Mouse (Mus musculus) bone marrow macrophage, adult 2 months (primary cell): ENCODE measurements at regions not wholly inside any gene's neighbourhood (a gene's known extent, or its start where the extent isn't known, plus 50 kb on each side); places are given as distances from the start of the nearest gene placed in this dataset.

ENCODE experiments used
- CTCF ChIP-seq: IDR thresholded peaks from 2 replicates; pipeline ENCODE4 v1.5.1; 2012; ENCODE audit warnings: low read depth, mild to moderate bottlenecking, low read length, moderate library complexity
- POLR2A ChIP-seq: IDR thresholded peaks from 2 replicates; pipeline ENCODE4 v1.6.1; 2012; ENCODE audit warnings: mild to moderate bottlenecking, low read depth, low read length, borderline replicate concordance

DNA sequence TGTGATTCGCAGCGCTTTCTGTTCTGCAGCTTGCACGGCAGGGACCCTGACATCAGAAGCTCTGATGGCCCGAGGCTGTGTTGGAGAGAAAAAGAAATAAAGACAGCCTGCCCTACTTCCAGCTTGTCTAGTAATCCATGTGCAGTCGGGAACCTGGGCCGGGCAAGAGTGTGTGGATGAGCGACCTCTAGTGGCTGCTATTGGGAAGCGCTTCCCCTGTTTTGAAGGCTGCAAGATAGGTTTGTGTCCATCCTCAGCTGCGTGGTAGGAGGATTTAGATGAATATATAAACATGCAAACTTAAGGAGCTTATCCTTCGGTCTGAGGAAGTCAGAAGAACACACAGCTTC lies 111.5 kb upstream of the Stmnd1 start:
- TF ChIP-seq CTCF (peak; percentile 86), POLR2A (no peak)
